Mouse (Mus musculus) intestine, postnatal 0 days (tissue): ENCODE measurements at regions not wholly inside any gene's neighbourhood (a gene's known extent, or its start where the extent isn't known, plus 50 kb on each side); places are given as distances from the start of the nearest gene placed in this dataset.
"Not testable (repeated sequence)": the region's sequence is repeated elsewhere in the genome, so short reads cannot be mapped to it uniquely, and the experiment has no call there.

Experiments used
- ATAC-seq: fragments of 200-750 bp; cut with Nextera tagmentation; 2 replicates; pipeline ENCODE4 v1.8.0; 2017; ENCODE audit warnings: mild to moderate bottlenecking, moderate TSS enrichment, moderate library complexity
- H3K27ac ChIP-seq: fragments of 300-500 bp; sonication (generic); 2 replicates; pipeline ENCODE4 v1.5.1; 2014; ENCODE audit warnings: mild to moderate bottlenecking, low read depth, low read length, moderate library complexity
- H3K27me3 ChIP-seq: fragments of 300-500 bp; sonication (generic); replicated peaks from 2 replicates; pipeline ENCODE4 v1.6.1; 2014; ENCODE audit warnings: low read length, mixed read lengths; ENCODE audit not compliant: control insufficient read depth, insufficient read depth
- H3K36me3 ChIP-seq: fragments of 300-500 bp; sonication (generic); 2 replicates; pipeline ENCODE4 v1.6.1; 2014; ENCODE audit warnings: mild to moderate bottlenecking, moderate library complexity; ENCODE audit not compliant: control insufficient read depth, insufficient read depth
- H3K4me1 ChIP-seq: fragments of 300-500 bp; sonication (generic); replicated peaks from 2 replicates; pipeline ENCODE4 v1.6.1; 2014; ENCODE audit warnings: antibody characterized with exemption, low read length, mixed read lengths; ENCODE audit not compliant: control insufficient read depth, insufficient read depth
- H3K4me2 ChIP-seq: fragments of 300-500 bp; sonication (generic); replicated peaks from 2 replicates; pipeline ENCODE4 v1.6.1; 2014; ENCODE audit warnings: low read depth, mild to moderate bottlenecking, moderate library complexity
- H3K4me3 ChIP-seq: fragments of 300-500 bp; sonication (generic); 2 replicates; pipeline ENCODE4 v1.5.1; 2014; ENCODE audit warnings: low read depth, low read length
- H3K9ac ChIP-seq: fragments of 300-500 bp; sonication (generic); 2 replicates; pipeline ENCODE4 v1.6.1; 2014; ENCODE audit warnings: mild to moderate bottlenecking, low read depth, low read length
- H3K9me3 ChIP-seq: fragments of 300-500 bp; sonication (generic); 2 replicates; pipeline ENCODE4 v1.6.1; 2016; ENCODE audit warnings: mixed run types; ENCODE audit not compliant: control insufficient read depth
- CTCF ChIP-seq: sonication (generic); IDR thresholded peaks from 2 replicates; pipeline ENCODE4 v1.5.1; 2016; ENCODE audit warnings: low read depth, mild to moderate bottlenecking, control low read depth, antibody characterized with exemption, moderate library complexity
- WGBS: fragments of 180-500 bp; shearing (Covaris S2); extraction: QIAGEN DNeasy Blood & Tissue Kit; methylation state at CpG from one replicate; pipeline ENCODE4 v1.1.7; 2014; 5-methylcytosine and 5-hydroxymethylcytosine counted together

DNA sequence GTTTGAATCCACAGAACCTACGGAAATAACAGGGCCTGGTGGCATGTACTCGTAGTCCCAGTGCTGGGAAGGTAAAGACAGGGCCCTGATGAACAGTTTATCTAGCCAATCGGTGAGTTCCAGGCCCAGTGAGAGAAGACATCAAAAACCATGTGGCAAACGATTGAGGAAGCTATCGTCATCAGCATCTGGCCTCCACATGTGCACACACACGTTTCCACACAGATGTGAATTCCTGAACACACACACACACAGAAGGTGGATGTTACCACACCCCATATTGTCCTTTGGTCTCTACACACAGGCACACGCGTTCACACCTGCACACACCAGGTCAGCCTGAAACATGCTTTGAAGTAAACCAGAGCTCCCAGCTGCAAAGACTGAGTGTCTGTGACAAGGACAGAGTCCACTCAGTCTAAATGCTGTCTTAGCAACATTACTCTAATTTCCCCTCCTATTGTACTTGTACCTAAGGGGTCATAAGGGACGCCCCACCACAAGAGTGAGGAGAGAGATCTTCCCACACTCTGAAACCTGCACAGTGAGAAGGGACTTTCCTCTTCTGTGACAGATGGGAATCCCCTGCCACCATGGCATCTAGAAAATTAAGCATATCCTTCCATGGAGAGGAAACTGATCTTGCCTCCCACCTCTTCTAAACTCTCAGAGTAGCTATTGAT is 159.1 kb upstream of the Tbl1xr1 start:
- H3K9ac ChIP-seq = no peak overlapping the region
- no peak overlapping the region for H3K4me3 ChIP-seq
- H3K36me3 ChIP-seq = no peaks in the 10 kb centered on the region
- no peaks in the 10 kb centered on the region for H3K4me1 ChIP-seq
- WGBS = 84% methylated on average over 9 of the region's 9 CpGs
- no peak overlapping the region for H3K27ac ChIP-seq
- H3K27me3 ChIP-seq = no peaks in the 10 kb centered on the region
- no peak for ATAC-seq
- H3K4me2 ChIP-seq = no peak overlapping the region
- no peaks in the 10 kb centered on the region for H3K9me3 ChIP-seq
- TF ChIP-seq CTCF = no peak

DNA sequence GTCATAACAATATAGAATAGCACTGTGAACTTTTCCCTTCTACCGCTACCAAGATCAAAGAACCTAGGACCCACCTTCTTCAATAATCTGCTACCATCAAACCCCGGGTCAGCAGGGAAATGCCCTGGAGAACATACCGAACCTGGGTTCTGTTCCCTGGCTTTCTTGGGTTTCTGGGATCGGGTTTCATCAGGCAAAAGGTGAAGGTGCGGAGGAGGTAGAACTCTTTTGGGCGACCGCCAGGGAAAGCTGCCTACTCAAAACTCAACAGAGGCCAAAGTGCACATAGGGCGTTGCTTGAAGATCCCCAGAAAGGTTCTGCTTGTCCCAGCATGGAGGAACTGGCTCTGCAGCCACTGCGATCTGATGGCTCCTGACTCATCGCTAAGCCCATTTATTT is 158.0 kb upstream of the Tbl1xr1 start:
- Histone ChIP-seq H3K36me3 (no peaks in the 10 kb centered on the region), H3K4me3 (no peak overlapping the region), H3K27me3 (no peaks in the 10 kb centered on the region), H3K4me2 (no peak overlapping the region), H3K4me1 (no peaks in the 10 kb centered on the region), H3K9me3 (no peaks in the 10 kb centered on the region), H3K9ac (no peak overlapping the region), H3K27ac (no peak overlapping the region)
- TF ChIP-seq CTCF = no peak
- no peak for ATAC-seq
- 80% methylated on average over 10 of the region's 10 CpGs for WGBS

DNA sequence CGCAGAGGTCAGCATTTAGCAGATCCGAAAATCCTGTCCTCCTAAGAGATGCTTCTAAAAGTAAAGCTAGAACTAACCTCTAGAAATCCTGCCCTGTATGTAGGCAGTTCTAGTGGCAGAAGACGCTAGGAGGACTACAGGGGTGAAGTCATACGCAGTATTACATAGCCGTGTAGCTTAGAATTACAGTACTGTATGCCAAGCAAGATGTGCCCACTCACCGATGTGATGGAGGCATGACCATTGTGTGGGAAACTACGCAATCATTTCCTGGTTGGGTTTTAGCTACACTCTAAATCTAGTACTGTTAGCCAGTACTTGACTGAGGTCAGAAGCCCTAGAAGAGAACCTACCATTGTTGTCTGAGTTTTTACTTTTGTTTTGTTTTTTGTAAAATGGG is 156.5 kb upstream of the Tbl1xr1 start:
- Histone ChIP-seq H3K9ac (no peak overlapping the region), H3K4me1 (no peaks in the 10 kb centered on the region), H3K27me3 (no peaks in the 10 kb centered on the region), H3K4me3 (no peak overlapping the region), H3K9me3 (no peaks in the 10 kb centered on the region), H3K27ac (no peak overlapping the region), H3K36me3 (no peaks in the 10 kb centered on the region), H3K4me2 (no peak overlapping the region)
- 90% methylated on average over 7 of the region's 7 CpGs for WGBS
- no peak for TF ChIP-seq CTCF
- no peak for ATAC-seq

DNA sequence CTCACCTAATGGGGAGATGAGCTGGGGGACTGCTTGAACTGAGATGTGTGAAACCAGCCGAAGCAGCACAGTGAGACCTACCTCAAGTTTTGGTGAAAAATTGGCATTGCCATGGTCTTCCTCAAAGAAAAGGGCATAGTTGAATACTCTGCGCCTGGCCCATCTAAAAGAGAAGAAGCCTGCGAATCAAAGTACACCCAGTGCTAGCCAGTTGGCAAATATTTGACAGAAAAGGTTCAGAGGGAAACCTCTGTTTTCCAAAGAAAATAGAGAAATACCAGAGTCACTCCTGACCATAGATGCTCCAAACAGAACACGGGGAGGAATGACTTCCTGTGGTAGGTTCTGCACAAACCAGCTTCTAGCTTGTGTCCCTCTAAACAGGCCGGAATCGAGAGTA is 144.5 kb upstream of the Tbl1xr1 start:
- 86% methylated on average over 6 of the region's 6 CpGs for WGBS
- Histone ChIP-seq H3K4me3 (no peak overlapping the region), H3K27ac (no peak overlapping the region), H3K4me1 (0 out of 2 replicates have a peak, but pooled peaks cover 7% of the 10 kb centered on the region), H3K4me2 (no peak overlapping the region), H3K36me3 (no peaks in the 10 kb centered on the region), H3K9me3 (no peaks in the 10 kb centered on the region), H3K27me3 (no peaks in the 10 kb centered on the region), H3K9ac (no peak overlapping the region)
- TF ChIP-seq CTCF = no peak
- ATAC-seq = no peak

DNA sequence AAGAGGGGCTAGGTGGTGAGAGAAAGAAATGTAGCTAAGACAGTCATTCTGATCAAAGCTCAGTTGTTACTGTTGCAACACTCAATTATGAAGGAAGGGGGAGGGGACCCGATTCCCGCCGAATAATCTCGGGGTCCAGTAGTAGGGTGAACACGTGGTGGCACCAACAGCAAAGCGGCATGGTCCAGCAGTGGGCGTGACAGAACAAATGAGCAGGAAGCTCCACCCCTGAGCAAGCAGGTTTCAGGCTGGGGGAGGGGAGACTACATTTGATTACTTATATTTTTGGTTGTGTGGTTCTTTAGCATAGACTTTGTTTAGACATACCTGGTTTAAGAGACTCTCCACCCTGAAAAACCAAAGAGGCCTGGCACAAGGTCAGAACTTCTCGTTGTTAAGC is 143.8 kb upstream of the Tbl1xr1 start:
- not testable (repeated sequence) for H3K27ac ChIP-seq, H3K4me3 ChIP-seq, H3K9ac ChIP-seq, H3K4me2 ChIP-seq, H3K27me3 ChIP-seq, H3K36me3 ChIP-seq, H3K9me3 ChIP-seq, ATAC-seq, H3K4me1 ChIP-seq
- WGBS = 80% methylated on average over 8 of the region's 8 CpGs

DNA sequence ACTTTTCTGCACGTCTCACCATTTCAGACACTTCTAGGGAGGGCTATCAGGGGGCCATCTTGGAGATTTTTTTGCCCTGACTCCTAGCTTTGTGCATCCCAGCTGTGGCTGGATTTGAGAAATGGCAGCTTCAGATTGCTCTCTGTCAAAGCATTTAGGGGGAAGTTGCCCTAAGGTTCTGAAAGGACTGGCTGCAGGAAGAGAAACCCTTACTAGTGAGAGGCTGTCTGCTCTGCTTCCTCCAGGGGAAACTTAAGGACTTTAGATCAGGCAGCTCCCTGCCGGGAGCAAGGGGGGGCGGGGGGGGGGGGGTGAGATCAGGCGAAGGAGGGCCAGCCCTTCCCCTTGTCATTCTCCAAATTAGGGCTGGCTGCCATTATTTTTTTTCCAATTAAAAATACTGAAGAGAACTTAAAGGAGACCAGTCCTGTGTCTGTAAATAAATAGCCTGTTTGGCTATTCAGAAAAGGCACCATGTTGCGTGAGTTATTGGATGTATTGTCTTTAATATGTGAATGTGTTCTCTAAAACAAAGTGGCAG is 141.7 kb upstream of the Tbl1xr1 start:
- 0 out of 2 replicates have a peak, but pooled peaks cover 7% of the 10 kb centered on the region for H3K4me1 ChIP-seq
- H3K36me3 ChIP-seq = no peaks in the 10 kb centered on the region
- WGBS = 38% methylated on average over 5 of the region's 5 CpGs
- peak overlapping the region; percentile 29; the same call in 1 of the 2 replicates for H3K4me3 ChIP-seq
- ATAC-seq = no peak
- no peak overlapping the region for H3K9ac ChIP-seq
- H3K27me3 ChIP-seq = no peaks in the 10 kb centered on the region
- TF ChIP-seq CTCF = no peak
- H3K4me2 ChIP-seq = peak overlapping the region; percentile 59
- no peaks in the 10 kb centered on the region for H3K9me3 ChIP-seq
- H3K27ac ChIP-seq = peak overlapping the region; percentile 37; the same call in 1 of the 2 replicates
